Mouse (Mus musculus) CD4-positive, CD25-positive, alpha-beta regulatory T cell, adult 4 months (primary cell): ENCODE measurements around the gene Rps6kb1. TPM values are rescaled to one million over a fixed set of nuclear protein-coding genes. Genes with fewer than 3 reads are reported as not detected.
"Not testable (repeated sequence)": the region's sequence is repeated elsewhere in the genome, so short reads cannot be mapped to it uniquely, and the experiment has no call there.

Experiments
- ATAC-seq: one replicate; pipeline ENCODE4 v1.8.0; 2017
- polyA plus RNA-seq, 2 experiments: library from polyadenylated mRNA; unstranded; fragments of 100-300 nt; shearing (Covaris generic); gene quantifications; one replicate each; pipeline ENCODE4 v1.2.1; 2017

The Rps6kb1 gene
- polyA plus RNA-seq, 2 experiments from 2014 or later: 58.9 to 62.5 TPM

DNA sequence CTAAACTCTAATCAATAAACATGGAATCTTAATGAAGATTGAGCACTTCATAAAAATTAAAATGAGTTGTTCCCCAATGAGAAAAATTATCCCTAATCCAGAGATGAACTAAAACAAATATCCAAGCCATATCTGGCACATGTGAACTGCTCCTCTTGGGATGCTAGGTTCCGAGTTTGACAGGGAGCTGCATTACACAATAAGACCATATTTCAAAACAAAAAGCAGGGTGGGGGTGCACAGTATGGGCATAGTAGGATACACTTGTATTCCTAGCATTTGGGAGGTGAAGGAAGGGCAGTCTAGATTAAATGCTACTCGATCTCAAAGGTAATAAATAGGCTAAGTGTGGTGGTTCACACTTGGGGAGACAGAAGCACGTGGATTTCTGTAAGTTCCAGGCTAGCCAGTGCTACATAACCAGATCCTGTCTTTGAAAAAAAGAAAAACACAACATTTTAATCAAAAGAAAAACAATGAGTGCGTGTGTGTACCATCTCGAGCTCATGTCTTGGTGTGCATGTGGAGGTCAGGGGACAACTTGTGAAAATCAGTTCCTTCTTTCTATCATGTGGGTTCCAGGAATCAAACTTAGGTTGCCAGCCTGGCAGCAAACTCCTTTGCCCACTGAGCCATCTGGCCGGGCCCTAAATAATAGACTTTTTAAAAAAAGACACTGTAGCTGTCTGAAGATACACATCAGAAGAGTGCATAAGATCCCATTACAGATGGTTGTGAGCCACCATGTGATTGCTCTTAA is 4.7 kb downstream of the Rps6kb1 start:
- ATAC-seq: no peak

DNA sequence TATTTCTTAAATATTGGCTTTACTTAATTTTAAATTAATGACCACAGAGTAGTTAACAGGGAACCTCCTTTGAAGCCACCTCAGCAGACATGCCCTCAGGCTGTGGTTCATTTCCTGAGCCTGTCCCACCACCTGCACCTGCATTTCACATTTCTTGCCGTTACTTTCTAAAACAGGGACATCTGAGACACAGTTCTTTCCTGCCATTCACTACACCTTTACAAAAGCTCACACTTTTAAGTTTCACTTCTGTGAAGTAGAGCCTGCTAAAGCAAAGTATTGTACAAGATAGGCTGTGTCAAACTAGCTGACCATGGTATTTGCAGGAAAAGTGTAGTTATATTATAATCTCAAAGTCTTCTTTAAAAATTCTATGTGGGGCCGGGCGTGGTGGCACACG is 5.8 kb downstream of the Rps6kb1 start:
- ATAC-seq: no peak

DNA sequence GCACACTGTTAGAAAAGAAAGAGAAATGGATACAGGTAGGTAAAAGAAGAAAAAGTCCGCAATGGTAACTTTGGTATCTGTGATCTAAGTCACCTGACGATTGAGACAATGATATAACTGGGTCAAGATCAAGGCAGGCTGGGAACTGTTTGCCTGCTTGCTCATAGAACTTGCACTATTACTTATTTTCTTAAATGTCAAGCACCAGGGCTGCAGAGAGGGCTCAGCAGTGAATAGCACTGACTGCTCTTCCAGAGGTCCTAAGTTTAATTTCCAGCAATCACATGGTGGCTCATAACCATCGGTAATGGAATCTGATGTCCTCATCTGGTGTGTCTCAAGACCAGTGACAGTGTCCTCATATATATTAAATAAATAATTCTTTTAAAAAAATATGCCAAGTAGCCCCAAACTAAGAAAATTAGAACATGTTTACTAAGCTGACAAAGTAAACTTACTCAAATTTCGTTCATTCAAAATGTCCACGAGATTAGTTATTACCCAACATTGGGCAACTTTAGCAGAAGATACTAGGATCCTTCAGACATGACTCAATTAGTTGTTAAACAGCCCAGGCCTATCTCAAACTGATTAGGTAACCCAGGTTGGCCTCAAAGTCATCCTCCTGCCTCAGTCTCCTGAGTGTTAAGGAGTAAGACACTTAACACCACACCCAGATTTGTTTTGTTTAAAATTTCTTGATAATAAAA is 10.2 kb downstream of the Rps6kb1 start:
- ATAC-seq: no peak

DNA sequence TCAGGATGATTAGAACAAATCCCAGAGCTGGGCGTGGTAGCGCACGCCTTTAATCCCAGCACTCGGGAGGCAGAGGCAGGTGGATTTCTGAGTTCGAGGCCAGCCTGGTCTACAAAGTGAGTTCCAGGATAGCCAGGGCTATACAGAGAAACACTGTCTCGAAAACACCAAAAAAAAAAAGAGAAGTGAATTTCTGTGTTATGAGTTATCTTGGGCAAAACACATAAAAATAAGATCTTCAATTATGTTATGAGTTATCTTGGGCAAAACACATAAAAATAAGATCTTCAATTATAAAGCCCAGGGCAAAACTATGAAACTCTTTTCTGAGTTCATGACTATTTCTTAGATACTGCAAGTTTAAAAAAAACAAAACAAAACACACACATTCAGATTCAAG is 11.3 kb downstream of the Rps6kb1 start:
- ATAC-seq: not testable (repeated sequence)

DNA sequence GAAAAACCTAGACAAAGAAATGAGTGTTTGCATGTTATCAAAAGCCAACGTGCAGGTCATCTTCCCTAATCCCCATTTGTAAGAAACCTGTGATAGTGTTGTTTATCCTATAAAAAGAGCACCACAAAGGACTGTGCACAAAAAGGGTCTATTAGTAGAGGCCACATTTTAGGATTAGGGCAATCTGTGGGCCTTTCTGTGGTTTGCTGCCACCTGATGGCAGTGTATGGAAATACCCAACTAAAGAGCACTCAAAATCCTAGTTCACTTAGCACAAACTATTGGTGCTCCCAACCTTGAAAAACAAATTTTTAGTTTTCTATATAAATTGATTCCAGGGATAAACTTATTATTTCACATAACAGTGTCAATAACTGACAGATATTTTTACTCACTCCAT is 11.8 kb downstream of the Rps6kb1 start:
- ATAC-seq: peak; percentile 49

DNA sequence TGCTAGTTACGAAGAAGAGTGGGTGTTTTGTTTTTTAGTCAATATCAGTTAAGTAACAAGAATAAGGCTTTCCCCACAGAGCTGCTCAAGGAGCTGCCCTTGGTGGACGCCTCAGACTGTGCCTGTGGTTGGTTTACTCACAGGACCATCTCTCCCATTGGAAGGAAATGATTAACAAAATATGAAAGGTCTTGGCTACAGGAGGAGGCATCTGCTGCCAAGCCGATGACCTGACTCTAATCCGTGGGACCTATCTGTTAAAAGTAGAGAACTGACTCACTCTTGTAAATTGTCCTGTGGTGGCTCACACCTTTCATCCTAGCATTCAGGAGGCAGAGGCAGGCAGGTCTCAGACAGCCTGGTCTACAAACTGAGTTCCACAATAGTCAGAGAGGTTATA is 17.1 kb downstream of the Rps6kb1 start:
- ATAC-seq: no peak

DNA sequence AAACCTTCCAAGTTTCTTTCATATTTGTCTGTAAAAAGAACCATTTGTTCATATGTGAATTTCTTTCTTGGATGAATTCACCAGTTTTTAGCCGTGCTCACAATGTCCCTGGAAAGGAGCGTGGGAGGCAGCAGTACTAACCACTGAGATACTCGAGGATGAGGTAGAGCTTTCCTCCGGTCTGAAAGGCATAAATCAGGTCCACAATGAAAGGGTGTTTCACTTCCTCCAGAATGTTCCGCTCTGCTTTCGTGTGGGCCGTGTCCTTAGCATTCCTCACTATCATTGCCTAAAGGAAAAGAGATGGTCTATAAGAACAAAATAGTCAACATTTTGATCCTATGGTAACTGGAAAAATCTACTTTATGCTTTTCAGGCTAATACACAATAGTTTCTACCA is 24.9 kb downstream of the Rps6kb1 start:
- no peak for ATAC-seq

DNA sequence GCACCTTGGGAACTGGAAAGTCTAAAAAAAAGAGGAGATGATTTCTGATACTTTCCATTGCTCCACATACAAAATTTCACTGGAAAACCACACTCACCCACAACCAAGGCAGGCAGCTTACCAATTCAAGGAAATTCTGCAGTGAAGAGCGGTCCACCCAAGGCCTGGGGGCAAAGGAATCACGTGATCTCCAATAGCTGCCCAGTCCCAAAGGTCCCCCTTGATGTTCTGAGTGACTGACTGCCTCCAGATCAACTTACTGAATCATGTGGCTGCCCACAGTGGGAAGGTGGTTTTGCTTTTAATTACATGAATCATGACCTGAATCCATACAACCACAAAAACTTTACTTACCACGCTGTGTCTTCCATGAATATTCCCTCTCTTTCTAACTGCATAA is 27.4 kb downstream of the Rps6kb1 start:
- no peak for ATAC-seq

DNA sequence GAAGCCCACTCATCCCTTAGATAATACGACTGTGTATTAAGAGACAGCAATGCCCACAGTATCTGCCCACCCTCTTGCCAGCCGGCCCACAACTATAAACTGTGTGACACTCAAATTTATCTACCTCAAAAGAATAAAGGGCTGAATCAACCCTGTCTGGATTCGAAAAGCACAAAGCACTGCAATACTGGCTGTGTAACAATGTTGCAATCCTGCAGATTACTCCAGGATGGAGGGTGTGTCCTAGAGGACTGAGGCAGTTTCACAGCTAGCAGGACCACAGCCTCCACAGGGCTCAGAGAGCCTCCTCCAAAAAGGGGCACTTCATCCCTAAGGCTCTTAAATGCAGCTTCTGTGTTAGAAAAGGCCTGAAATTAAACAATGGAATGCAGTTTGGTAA is 28.0 kb downstream of the Rps6kb1 start:
- no peak for ATAC-seq

DNA sequence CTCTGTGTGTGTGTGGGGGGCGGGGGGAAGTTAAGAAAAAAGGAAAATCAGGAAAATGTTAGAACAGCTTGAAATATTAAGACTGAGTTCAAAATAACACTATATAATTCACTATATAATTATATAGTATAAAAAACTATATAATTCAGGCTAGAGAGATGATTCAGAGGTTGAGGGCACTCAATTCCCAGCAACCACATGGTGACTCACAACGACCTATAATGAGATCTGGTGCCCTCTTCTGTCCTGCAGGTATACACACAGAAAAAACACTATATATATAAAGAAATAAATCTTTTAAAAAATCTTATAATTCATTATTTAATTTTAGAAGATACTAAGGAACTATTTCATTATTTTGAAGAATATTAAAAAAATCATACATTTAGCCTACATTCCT is 36.6 kb downstream of the Rps6kb1 start:
- no peak for ATAC-seq

DNA sequence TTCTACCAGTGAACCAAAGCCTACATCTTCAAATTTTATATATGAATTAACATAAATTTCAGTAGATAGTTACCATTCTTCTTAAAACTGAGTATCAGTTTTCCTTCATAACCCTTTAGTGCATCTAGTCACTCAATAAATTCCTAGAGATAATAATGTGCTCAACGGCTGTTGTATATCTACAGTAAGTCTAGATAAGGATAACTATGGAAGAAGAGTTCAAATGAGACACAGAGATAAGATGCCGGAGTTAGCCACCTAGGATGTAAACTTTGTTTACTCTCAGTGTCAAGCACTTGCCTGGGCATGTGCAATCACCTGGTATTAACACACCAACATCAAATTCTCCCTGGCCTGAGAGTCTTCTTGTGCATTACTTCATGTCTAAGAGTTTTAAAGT is 37.3 kb downstream of the Rps6kb1 start:
- no peak for ATAC-seq

DNA sequence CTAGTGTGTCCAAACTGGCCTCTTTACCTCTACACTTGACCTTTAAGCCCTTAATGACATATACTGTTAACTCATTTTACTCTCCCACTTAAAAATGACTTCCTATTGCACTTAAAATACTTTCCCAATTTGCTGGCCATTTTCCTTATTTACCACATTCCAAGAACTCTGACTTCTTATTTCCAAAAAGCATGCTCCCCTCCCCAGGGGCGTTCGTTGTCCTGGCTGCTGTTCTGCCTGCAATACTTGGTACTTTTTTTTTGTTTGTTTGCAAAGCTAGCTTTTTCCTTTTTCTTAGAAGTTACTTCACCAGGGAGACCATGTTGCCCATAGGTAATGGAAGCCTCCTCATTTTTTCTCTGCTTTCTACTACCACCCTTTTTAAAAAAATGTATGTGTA is 41.5 kb downstream of the Rps6kb1 start:
- ATAC-seq: no peak

DNA sequence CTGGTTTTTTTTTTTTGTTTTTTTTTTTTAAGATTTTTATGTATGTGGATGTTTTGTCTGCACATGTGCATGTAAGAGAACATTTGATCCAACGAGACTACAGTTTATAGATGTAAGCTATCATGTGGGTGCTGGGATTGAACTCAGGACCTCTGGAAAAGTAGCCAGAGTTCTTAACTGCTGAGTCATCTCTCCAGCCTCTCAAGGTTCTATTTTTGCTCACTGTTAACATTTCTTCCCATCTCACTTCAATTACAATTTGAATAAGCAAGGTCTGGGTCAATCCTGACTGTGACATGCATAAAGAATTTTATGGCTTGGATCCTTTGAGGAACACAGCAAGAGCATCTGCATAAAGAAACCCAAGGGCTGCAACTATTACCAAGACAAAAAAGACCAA is 43.8 kb downstream of the Rps6kb1 start:
- no peak for ATAC-seq

DNA sequence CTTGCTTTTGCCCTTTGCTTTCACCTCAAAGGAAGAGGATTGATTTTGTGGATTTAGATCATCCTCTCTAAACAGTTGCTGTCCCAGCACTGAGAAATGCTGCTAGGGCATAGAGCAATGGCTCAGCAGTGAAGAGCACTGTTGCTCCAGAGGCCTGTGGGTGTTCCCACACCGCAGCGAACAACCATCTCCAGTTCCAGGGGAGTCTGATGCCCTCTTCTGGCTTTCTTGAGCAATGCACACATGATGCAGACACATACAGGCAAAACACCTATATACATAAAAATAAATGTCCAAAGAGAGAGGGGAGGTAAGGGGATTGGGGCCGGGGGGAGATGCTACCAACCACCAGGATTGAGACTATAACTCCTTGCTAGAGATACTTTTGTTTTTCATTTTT is 46.7 kb downstream of the Rps6kb1 start:
- ATAC-seq: no peak

DNA sequence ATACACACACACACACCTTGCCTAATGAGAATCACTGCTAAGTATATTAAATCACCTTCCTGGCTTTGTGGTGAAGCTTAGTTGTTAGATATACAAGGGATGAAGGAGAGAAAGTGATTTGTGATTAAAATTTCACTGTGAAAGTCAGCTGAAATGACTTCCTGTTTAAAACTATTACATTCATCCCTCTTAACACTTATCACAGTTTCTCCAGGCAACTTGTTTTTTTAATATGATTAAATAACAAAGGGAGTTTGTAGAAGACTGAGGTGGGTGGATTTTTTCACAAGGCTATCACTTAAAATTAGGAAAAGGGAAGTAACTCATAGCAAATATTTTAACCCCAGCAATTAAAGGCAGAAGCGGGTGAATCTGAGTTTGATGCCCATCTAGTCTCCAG is 47.2 kb downstream of the Rps6kb1 start:
- ATAC-seq: no peak

DNA sequence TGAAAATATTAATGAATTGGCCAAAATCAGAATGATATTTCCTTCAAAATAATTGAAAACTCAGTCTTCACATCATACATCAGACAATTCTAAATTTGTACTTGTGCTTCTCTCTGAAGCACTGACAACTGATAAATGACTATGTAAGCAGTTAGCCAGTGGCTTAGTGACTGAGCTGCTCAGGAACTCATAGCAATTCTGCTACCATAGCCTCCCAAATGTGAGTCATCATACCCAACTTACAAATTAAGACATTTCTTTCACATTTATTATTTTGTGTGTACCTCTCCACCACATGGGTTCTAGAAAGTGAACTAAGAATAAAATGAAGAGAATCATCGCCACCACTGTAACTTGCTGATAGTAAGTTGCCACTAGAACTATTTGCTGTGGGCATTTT is 53.8 kb downstream of the Rps6kb1 start:
- no peak for ATAC-seq

DNA sequence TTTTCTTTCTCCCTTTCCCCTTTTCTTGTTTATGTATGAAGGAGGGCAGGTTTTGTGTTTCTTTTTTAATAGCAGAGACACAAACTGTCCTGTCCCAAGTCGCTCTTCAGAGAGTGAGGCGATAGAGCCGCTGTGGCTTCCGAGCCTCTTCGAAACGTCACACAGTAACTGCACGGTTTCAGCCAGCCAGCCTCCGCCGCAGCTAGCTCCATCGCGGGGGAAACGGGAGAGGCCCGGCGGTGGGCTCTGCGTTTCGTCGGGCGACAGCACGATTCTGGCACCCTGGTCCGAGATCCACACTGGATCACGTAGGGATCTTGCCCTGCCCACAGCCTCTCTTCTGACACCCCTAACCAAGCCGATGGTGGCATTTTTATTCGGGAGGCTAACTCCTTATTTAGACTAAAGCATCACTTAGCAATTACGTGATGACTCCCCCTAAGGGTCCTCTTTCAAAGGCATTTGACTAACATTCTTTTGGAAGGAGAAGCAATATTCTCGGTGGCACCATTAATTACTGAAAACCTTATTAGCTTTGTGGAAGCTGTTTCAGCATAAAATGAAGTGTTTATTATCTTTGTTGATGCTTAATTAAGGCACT is 59.6 kb downstream of the Rps6kb1 start:
- ATAC-seq: peak; percentile 16

DNA sequence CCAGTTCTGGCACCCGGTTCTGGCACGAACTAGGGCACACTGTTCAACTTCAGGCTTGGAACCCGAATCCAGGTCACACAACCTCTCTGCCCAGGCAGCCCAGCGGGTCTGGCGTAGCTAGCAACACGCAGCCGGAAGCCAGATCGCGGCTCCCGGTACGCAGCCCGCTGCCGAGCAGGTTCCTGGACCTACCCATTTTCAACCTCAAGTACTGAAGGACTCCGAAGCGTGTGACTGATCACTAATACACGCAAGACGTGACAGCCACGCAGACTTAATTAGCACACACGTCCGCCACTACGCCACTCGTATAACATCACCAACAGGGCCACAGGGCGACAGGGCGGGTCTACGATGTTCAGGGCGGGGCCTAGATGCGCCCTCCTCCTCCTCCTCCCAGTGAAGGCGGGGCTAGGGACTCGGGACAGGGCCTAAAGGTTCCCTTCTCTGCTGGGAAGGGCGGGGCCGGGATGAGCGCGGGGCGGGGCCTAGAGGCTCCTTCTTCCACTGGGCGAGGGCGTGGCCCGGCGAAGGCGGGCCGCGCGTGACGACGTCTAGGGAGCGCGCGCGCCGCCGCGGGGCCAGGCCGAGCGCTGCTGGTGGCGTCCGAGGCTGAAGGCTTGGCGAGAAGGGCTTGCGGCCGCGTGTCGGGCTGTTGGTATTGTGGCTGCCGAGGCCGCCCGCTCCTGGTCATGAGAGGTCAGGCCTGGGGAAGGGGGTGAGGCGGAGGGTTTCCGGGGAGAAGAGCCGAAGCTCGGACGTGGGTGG is 60.3 kb downstream of the Rps6kb1 start, which contains the start of gene Rnft1:
TSS of gene Rnft1 (plus strand) at position 557 of the 768 bp plus-strand sequence.
- ATAC-seq: peak; percentile 94

DNA sequence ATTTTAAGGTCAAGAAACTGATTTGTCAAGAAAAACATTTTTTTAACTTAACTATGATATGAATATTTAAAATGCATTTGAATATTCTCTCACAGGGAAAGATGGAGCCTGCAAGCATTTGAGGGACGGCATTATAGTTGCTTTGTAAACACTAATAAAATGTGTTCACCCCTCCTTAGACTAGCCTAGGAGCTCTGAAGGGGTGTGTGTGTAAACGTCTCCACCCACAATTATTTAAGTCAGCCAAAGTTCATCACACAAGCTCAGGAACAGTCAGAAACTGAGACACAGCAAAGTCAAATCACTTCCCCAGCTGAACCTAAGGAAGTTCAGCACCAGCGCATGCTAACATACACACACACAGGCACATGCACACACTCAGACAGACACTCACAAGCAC is 71.0 kb downstream of the Rps6kb1 start:
- ATAC-seq: no peak

DNA sequence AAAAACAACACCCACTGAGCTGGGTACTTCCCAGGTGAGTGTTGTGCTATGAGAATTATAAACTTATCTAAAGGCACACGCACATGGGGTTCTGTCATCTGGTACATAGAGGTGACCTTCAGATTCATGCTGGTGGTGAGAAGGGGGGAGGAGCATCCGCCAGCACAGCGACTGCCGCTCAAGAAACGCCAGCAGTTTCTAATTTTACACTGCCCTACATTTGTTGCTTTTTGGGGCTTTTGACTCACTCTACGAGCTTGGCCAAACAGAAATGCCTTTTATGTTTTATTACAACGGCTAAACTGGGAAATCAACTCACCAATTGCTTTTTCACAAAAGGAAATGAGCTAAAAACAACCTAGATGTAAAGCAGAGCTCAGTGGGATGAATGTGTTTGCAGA is 71.8 kb downstream of the Rps6kb1 start:
- ATAC-seq: peak; percentile 85

DNA sequence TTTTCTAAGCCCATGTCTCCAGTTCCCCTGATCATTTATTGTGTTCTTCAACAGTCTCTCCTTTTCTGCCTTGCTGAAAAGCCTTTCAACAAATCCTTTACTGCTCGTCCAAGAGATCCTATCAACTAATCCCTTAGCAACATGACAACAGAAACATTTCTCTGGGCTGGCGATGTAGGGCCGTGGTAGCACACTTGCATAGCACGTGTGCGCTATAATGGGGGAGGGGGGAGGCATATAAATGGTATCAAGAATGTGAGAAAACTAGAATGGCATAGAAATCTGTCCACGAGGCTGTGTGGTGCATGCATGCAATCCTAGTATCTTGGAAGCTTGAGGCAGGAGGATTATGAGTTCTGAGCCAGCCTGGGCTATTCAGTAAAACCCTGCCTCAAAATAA is 72.8 kb downstream of the Rps6kb1 start:
- ATAC-seq: no peak

DNA sequence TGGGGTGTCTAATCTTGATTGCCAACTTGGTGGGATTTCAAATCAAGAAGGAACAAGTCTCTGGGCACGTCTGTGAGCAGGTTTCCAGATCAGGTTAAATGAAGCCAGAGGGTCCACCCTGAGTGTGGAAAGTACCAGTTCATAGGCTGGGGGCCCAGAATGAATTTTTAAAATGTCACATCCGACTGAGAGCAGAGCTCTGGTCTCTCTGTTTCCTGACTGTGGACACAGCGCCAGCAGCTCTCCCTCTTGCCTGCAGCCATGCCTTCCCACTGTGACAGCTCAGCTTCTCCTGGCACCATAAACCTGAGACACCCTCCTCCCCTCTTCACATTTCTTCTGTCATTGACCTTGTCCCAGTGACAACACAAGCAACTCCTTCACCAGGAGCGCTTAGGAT is 75.6 kb downstream of the Rps6kb1 start:
- ATAC-seq: no peak

DNA sequence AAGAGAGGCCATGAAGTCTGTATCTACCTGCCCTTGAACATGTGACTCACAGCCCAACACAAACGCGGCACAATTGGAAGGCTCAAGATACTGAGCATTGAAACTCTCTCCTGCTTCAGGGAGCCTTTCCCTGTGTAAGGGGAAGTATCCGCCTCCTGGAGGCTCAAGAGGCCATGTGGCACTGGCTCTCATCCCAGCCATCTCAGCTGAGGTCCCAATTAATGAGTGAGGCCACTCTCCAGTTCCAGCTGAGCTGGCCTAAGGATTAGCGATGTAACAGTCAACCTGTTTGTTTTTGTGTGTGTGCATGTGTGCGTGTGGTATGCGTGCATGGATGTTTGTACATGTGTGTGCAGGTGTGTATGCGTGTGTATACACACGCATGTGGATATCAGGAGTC is 76.3 kb downstream of the Rps6kb1 start:
- ATAC-seq: no peak
